Mouse (Mus musculus): ENCODE results near the gene Vmn1r122. TPM values are rescaled to one million over a fixed set of nuclear protein-coding genes. Genes with fewer than 3 reads are reported as not detected.
"Not testable (repeated sequence)": the region's sequence is repeated elsewhere in the genome, so short reads cannot be mapped to it uniquely, and the experiment has no call there.

The Vmn1r122 gene
- not detected in 2 replicates for polyA plus RNA-seq (2012; rRNA removed)

GRCm38 (mm10) chr7:21134028-21134427 is at the start of gene Vmn1r122:
TSS of gene Vmn1r122 (minus strand) at chr7:21134128.
- DNase-seq (ENCODE audit: low read depth) = not testable (repeated sequence)

DNA sequence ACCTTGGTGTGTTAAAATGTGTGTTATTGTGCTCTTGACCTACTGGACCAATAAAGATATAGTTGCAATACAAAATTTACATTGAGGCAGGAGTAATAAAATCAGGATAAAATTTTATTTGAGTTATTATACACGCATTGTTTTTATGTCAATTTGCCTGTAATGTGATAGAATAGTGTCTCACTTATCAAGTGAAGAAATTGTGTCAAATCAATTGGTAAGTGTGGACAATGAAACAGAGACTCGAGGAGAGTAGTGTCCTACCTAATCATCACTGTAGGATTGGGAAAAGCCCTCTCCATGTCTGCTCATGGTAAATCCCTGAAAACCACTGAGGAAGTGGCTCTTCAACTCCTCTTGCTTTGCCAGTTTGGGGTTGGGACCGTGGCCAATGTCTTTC is 28.0 kb upstream of the Vmn1r122 start, which contains the start of gene Vmn1r123:
Vmn1r123 (plus strand) TSS at position 301 of the 400 bp plus-strand sequence.
- not testable (repeated sequence) for DNase-seq (ENCODE audit: low read depth)

DNA sequence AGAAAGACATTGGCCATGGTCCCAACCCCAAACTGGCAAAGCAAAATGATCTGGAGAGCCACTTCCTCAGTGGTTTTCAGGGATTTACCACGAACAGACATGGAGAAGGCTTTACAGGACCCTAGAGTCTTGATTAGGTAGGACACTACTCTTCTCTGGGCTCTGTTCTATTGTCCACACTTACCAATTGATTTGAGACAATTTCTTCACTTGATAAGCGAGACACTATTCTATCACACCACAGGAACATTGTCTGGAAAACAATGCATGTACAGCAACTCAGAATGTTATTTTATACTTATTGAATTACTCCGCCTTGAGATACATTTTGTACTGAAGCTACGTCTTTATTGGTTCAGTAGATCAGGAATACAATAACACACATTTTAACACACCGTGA is 35.5 kb downstream of the Vmn1r122 start, which contains the start of gene Vmn1r121:
Vmn1r121 (minus strand) TSS at position 101 of the 400 bp plus-strand sequence.
- not testable (repeated sequence) for DNase-seq (ENCODE audit: low read depth)

Other genes with a start within 250 kb of the Vmn1r122 start
- not detected in 2 replicates for gene Vmn1r118, start 221.8 kb downstream of the Vmn1r122 start, polyA plus RNA-seq (2012; rRNA removed)
- not detected in 2 replicates for gene Vmn1r119, start 121.7 kb downstream of the Vmn1r122 start, polyA plus RNA-seq (2012; rRNA removed)
- gene Vmn1r120, start 80.3 kb downstream of the Vmn1r122 start, polyA plus RNA-seq (2012; rRNA removed) = not detected in 2 replicates
- gene Vmn1r121, start 35.6 kb downstream of the Vmn1r122 start, polyA plus RNA-seq (2012; rRNA removed) = not detected in 2 replicates
- not detected in 2 replicates for gene Vmn1r123, start 28.1 kb upstream of the Vmn1r122 start, polyA plus RNA-seq (2012; rRNA removed)
- not detected in 2 replicates for gene Gm5157, start 56.3 kb upstream of the Vmn1r122 start, polyA plus RNA-seq (2012; rRNA removed)
- gene Vmn1r124, start 126.5 kb upstream of the Vmn1r122 start, polyA plus RNA-seq (2012; rRNA removed) = not detected in 2 replicates
- not detected in 2 replicates for gene Vmn1r125, start 138.1 kb upstream of the Vmn1r122 start, polyA plus RNA-seq (2012; rRNA removed)
- gene Vmn1r126, start 167.3 kb upstream of the Vmn1r122 start, polyA plus RNA-seq (2012; rRNA removed) = not detected in 2 replicates
- not detected in 2 replicates for gene Vmn1r127, start 185.7 kb upstream of the Vmn1r122 start, polyA plus RNA-seq (2012; rRNA removed)
- not detected in 2 replicates for gene Vmn1r128, start 215.2 kb upstream of the Vmn1r122 start, polyA plus RNA-seq (2012; rRNA removed)
- not detected in 2 replicates for gene Vmn1r129, start 227.2 kb upstream of the Vmn1r122 start, polyA plus RNA-seq (2012; rRNA removed)

Measured in gonadal fat pad, adult 2 months (tissue).